Mouse (Mus musculus) brain, embryonic 14.5 days (tissue): ENCODE measurements around the gene Ak7.

ENCODE experiments used
- CTCF ChIP-seq: fragments of 200-500 bp; IDR thresholded peaks from 2 replicates; pipeline ENCODE4 v1.5.1; 2012; ENCODE audit warnings: inconsistent platforms, mild to moderate bottlenecking, moderate library complexity, borderline replicate concordance; ENCODE audit not compliant: insufficient read depth, insufficient read length; ENCODE audit errors: extremely low read depth
- POLR2A ChIP-seq: fragments of 200-500 bp; IDR thresholded peaks from 2 replicates; pipeline ENCODE4 v1.6.1; 2012; ENCODE audit warnings: mild to moderate bottlenecking, inconsistent platforms, borderline replicate concordance; ENCODE audit not compliant: poor library complexity, insufficient read depth, insufficient read length, severe bottlenecking; ENCODE audit errors: extremely low read depth

GRCm38 (mm10) chr12:105810608-105811007 lies 104.8 kb downstream of the Ak7 start:
- TF ChIP-seq CTCF, result no peak
- TF ChIP-seq POLR2A, result no peak
